Mouse (Mus musculus) lung, postnatal 25 days (tissue): ENCODE measurements around the gene Rpl14.

ENCODE experiments used
- DNase-seq: peaks from one replicate; pipeline ENCODE4 v3.0.0; 2022; ENCODE audit warnings: low spot score

The Rpl14 gene

DNA sequence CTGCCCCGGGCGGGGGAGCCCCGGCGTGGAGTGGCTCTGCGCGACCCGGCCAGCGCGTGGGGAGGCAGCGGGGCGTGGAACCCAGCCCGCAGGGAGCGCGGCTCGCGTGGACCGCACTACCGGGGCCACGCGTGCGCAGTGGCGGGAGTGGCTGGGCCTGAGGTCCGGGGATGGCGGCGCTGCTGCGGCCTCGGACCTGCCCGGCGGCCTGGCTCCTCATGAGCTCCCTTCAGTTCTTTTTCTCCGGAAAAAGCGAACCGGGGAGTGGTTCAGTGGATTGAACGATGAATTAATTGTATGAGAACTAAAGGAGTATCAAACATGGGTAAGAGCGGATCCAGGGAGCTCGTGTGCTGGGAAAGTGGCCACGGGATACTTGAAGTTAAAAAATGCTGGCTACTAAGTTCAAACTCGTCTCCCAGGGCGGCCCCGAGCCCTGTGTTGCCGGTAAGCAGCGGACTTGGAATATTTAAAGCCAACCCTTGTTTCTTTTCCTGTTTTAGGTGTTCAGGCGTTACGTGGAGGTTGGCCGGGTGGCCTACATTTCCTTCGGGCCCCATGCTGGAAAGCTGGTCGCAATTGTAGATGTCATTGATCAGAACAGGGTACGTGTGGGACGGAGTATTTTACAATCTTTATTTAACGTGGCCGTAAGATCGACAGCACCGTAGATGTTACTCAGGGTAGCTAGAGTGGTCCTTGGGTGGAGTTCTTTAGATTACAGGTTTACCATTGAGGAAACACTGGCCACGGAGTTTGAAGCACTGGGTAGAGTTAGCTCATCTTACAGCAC is 545 bp downstream of the Rpl14 start:
- no peak for DNase-seq

DNA sequence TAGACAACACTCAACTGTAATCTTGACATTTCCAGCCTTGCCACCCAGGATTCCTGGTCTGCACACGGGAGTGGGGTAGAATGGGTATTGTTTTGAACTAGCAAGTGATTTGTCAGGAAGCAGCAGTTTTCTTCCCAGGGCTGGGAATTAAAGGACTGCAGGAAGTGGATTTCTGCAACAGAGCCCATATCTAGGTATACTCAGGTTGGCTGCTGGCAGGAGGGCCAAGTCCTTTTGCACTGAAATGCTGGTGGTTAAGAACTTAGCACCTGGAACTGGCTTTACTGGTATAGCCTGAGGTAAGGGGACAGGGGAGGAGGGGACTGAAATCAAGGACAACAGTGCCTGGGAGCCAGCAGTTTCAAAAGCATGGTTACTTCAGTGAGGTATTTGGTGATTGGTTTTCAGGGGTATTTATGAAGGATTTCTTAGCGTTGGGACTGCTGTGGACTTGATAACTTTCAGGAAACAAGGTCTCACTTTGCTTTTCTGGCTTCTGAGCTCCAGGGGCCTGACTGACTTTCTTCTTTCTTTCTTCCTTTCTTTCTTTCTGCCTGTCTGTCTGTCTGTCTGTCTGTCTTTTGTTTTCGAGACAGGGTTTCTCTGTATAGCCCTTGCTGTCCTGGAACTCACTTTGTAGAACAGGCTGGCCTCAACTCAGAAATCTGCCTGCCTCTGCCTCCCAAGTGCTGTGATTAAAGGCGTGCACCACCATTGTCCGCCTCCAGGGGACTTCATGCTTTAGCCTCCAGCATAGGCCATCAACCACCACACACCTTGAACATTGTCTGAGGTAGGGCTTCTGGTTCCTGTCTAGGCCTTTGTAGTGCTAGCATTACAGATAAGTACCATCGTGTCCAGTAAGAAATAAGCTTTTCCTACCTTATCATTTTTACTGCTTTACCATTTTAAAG is 4.8 kb downstream of the Rpl14 start:
- DNase-seq = no peak

DNA sequence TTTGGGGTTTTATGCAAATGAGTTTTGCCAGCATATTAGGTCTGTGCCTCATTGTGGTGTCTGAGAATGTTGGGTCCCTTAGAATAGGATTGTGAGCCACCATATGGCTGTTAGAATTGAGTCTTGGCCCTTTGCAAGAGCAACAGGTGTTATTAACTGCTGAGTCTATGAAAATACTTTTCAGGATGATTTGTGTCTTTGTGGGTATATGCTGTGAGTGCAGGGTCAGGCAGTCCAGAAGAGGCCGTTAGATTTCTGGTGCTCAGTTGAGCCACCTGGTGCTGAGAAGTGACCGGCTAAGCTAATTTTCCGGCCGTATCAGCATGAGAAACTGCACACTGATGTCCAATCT is 5.4 kb downstream of the Rpl14 start:
- DNase-seq = no peak

DNA sequence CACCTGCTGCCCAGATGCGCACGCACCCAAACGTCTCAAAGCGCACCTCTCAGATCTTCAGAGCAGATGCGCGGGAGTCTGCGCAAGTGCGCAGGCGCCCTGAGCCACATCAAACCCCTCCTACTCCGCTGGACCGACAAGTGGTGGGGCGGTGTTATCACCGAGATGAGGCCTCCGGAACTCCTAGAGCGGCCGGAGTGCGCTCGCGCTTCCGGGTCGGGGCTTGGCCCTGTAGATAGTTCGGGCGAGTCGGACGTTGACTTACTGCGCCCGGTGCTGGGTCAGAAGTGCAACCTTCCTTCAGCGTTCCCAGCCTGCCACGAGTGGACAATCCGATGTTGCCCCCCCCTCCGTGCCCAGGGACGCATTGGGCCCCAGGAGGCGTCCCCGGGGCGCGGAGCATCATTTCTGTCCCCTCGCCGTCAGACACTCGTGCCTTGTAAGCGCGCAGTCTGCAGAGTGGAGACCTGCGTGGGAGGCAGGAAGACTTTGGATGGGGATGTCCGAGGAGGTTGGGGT is 5.9 kb downstream of the Rpl14 start:
- peak; percentile 92 for DNase-seq

GRCm38 (mm10) chr9:120577706-120578405 is 6.6 kb downstream of the Rpl14 start:
- no peak for DNase-seq

DNA sequence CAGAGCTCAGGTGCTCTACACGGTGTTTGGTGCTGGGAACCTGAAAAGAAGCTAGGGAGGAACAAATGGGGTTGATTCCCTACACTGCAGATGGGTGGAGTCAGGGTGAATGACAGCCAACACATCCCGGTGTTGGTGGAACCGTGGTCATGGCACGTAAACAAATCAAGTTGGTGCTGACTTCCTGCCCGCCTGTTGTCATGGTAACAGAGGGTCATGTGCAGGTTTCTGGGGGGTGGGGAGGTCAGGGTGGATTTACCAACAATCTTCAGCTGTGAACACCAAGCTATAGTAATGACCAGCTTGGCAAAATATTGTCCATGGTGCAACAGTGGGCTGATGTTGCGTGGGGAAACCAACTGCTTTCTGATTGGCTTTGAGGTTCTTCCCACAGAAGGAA is 7.5 kb downstream of the Rpl14 start:
- no peak for DNase-seq

- no peak for DNase-seq
Observed at GRCm38 (mm10) chr9:120579808-120580207, 8.6 kb downstream of the Rpl14 start.

GRCm38 (mm10) chr9:120581941-120582618 is 10.8 kb downstream of the Rpl14 start:
- peak; percentile 46 for DNase-seq

DNA sequence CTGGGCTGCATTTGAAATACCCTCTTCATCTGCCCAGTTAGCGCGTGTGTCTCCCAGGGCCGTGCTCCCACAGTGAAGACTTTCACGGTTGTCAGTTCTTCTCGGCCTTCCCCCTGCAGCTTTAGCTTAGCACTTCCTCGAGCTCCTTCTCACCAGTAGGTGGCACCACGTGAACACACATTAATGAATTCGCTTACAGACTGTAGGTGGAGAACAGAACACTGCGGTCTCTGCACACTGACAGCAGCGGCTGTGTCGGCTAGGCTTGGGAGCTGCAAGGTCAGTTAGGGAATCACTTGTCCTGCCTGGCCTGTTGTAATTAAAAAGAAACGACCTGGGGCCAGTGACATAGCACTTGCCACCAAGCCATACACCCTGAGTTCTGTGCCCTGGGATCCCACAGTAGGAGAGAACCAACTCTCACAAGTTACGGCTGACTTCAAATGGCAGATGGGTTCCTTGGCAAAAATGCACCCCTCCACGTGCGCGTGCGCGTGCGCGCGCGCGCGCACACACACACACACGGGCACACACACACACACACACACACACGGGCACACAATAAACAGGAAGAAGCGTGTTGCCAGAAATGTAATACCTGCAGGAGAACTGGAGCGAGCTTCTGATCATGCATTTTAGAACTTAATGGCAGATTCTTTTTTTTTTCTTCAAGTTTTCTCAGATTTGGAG is 11.5 kb downstream of the Rpl14 start:
- DNase-seq = peak; percentile 92

GRCm38 (mm10) chr9:120583314-120583713 is 12.1 kb downstream of the Rpl14 start:
- DNase-seq = no peak

DNA sequence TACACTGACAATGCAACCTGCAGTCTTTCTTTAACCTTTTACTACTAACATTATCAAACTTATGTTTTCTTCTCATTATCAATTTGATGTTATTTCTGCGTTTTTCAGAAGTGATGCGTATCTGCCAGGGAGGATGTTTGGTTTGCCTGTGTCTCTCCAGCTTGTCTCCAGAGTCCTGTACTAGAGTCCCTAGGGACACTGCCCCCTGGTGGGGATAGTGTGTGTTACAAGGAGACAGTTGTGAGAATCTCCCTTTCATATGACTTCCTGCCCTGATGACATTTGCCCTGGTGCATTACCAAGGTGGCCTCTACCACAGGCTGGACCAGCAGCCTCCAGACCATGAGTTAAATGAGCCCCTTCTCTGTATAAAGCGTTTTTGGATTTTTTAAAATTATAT is 15.3 kb downstream of the Rpl14 start:
- DNase-seq = peak; percentile 72

DNA sequence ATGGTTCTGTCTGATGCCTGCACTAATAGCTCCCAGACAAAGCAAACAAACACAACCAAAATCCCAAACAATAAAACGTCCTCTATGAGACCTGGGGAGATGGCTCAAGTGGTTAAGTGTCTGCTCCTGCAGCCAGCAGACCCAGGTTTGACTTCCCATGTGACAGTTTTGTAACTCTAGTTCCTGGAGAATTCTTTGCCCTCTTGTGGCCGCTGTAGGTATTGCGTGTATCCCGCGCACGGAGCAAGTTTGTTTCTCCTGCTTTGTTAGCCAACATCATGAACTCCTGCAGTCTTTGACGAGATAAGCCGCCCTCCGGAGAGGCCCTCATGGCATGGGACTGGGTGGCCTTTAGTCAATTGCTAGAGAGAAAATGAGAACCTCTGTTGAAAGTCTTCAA is 20.2 kb downstream of the Rpl14 start:
- DNase-seq = peak; percentile 65

- DNase-seq = no peak
Observed at GRCm38 (mm10) chr9:120593383-120594101, 22.3 kb downstream of the Rpl14 start.

DNA sequence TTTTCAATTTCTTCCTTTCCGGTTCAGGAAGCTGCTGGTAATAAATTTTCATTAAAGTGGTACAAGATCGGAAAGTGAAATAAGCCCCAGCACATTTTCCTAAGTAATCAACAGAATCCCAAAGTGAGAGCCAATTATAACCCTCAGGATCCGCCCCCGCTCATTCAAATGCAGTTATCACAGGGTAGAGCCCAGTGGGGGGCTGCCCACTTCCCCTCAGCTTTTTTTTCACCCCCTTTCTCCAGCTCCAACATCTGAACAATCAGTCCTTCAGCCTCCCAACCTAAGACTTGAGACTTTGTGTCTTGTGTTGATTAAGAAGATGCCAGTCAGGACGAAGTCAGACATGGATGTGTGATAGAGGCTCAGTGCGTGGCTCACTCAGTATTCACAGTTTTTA is 23.6 kb downstream of the Rpl14 start:
- DNase-seq = no peak

DNA sequence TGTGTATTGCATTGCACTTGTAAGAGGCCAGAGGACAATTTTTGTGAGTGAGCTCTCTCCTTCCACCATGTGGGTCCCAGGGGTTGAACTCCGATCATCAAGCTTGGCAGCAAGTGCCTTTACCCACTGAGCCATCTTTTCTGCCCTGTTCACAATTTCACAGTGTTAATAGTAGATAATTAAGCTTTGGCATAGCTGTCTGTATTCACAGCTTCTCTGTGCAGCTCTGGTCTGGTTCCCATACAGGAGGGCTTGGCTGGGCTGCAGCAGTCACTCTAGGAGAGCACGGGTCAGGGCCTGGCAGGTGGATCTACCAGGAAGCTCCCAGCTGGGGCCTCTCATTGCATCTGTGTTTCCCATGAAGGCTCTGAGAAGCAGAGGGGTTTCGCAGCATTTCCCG is 24.1 kb downstream of the Rpl14 start:
- no peak for DNase-seq

DNA sequence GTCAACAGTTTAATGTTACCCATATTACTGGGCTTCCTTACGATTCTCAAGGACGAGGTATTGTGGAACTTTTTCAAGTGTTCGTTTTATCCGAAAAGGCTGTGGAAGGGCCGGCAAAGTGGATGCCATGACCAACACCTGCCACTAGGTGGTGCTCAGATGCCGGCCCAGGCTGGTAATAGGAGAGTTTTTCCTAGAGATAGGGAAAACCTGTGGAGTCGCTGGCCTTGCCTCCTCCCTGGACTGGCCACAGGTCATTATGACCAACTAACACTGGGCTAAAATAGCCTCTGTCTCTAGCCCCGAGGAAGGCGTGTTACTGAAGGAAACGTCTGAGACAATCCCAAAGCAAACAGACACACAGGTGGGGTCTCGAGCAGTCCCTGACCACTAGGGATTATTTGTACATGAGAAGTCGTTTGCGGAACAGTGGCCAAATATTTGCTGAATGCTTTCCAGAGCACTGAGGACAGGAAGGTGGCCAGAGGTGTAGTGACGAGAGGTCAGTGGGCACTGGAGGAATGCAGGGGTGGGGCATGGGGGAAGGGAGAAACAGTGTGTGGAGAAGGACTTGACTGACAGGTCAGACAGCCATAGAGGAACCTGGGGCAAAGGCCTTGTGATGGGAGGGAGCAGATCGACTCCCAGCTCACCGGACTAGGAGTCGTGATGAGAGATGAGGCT is 30.4 kb downstream of the Rpl14 start:
- peak; percentile 86 for DNase-seq

GRCm38 (mm10) chr9:120602172-120602838 is 31.1 kb downstream of the Rpl14 start:
- no peak for DNase-seq

DNA sequence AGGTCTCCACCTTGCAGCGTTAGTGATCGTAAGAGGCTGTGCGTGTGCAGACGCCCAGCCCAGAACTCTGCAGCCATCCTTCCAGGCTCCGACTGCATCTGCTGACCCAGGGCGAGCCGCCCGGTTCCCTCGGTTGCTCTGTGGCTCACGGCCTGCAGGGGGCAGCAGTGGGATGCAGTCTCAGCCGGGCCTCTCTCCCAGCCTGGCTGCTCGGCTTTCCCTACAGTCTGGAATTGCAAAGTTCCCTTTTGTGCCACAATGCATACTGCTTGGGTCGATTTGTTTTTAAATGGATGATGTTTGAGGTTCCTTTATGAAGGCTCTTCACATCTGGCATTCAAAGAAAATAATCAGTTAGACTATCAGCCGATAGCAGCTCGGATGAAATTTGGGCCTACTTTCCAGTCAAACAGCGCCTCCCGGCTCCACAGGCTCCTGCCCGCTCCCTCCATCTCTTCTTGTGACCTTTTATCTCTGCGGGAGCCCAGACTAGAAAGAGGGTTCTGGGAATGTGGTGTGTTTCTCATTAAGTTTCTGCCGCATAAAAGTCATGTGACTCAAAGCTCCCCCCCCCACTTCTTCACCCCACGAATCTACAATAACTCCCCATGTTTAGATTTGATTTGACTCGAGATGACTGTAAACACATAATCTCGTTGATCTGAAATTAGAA is 31.7 kb downstream of the Rpl14 start:
- DNase-seq = peak; percentile 85

DNA sequence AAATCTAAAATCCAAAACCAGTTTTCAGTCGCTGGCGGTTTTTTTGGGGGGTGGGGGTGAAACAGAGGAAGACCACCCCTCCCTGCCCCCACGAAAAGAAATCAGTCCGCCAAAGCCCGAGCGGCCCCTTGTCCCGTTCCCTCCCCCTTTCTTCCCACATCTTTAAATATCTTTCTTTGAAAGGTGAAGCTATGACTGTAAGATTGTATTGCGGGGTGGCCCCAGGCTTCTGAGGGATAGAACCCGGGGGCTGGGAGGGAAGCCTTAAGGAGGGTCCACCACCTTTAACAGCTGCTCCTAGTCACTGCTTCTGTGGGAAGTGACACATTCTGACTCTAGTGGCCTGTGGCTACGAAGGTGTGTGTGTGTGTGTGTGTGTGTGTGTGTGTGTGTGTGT is 32.3 kb downstream of the Rpl14 start:
- no peak for DNase-seq
